Mouse (Mus musculus) neutrophil, adult 65 days (primary cell): ENCODE data around the gene Fam81a. TPM values are rescaled to one million over a fixed set of nuclear protein-coding genes. Genes with fewer than 3 reads are reported as not detected.

Experiments
- total RNA-seq: library from RNA; stranded (reverse); gene quantifications from 2 replicates; pipeline ENCODE4 v1.2.4, GENCODE M21; 2023

Gene Fam81a
- not detected in 2 replicates for total RNA-seq

GRCm38 (mm10) chr9:70142460-70142859 is at the start of gene Fam81a:
TSS of gene Fam81a (minus strand) at chr9:70142560.

Other genes with a start within 250 kb of the Fam81a start
- gene Bnip2, start 153.1 kb downstream of the Fam81a start, total RNA-seq, result 82.5 and 111 TPM in 2 replicates
- 52.0 and 56.0 TPM in 2 replicates for gene Gtf2a2, start 130.0 kb downstream of the Fam81a start, total RNA-seq
- gene Gcnt3, start 104.5 kb downstream of the Fam81a start, total RNA-seq, result not detected in 2 replicates
- 0.92 and 1.6 TPM in 2 replicates for gene Myo1e, start 64.8 kb upstream of the Fam81a start, total RNA-seq